Comparison of ENCODE assay signal across 25 mouse cellular contexts in genomic region chr11:106200756-106201155, GRCm38 (mm10). TPM values are rescaled to one million over a fixed set of nuclear protein-coding genes. Genes with fewer than 3 reads are reported as not detected.
DNase-seq lines count a peak whose midpoint lies in the region; ATAC-seq lines count a peak whose summit lies in the region.
"Had no signal": no experiment of that assay in that cellular context is flagged by ENCODE, and none has a peak within 500 bp of the region (broad histone marks: within the 10 kb centered on the region; RNA-seq: fewer than 3 reads in every experiment).

No protein-coding gene starts in this region.

- H3K9me3 ChIP-seq in liver, embryonic 13.5 days (replicated peaks) = no peaks in the 10 kb centered on the region
- no peaks in the 10 kb centered on the region for H3K9me3 ChIP-seq in hindbrain, embryonic 14.5 days (ENCODE audit: control insufficient read depth, low read length)
- H3K9me3 ChIP-seq: embryonic facial prominence, embryonic 10.5 days; forebrain, embryonic 12.5 days; heart, embryonic 12.5 days; hindbrain, embryonic 15.5 days; midbrain, embryonic 13.5 days; neural tube, embryonic 13.5 days had no signal

- no peak overlapping the region for H3K4me3 ChIP-seq in liver, embryonic 13.5 days (replicated peaks)
- H3K4me3 ChIP-seq in hindbrain, embryonic 14.5 days (replicated peaks; ENCODE audit: low read length) = no peak overlapping the region
- H3K4me3 ChIP-seq: embryonic facial prominence, embryonic 10.5 days; forebrain, embryonic 12.5 days; heart, embryonic 12.5 days; hindbrain, embryonic 15.5 days; layer of hippocampus, adult 2 months; midbrain, embryonic 13.5 days; neural tube, embryonic 13.5 days had no signal

- no peaks in the 10 kb centered on the region for H3K27me3 ChIP-seq in liver, embryonic 13.5 days
- H3K27me3 ChIP-seq in hindbrain, embryonic 14.5 days (ENCODE audit: control insufficient read depth, insufficient read depth, low read length) = no peaks in the 10 kb centered on the region
- H3K27me3 ChIP-seq: forebrain, embryonic 12.5 days; heart, embryonic 12.5 days; hindbrain, embryonic 15.5 days; midbrain, embryonic 13.5 days; neural tube, embryonic 13.5 days had no signal

- H3K4me1 ChIP-seq in liver, embryonic 13.5 days (replicated peaks) = peaks cover 37% of the 10 kb centered on the region
- no peaks in the 10 kb centered on the region for H3K4me1 ChIP-seq in hindbrain, embryonic 14.5 days (replicated peaks; ENCODE audit: control insufficient read depth, insufficient read depth, low read length)
- H3K4me1 ChIP-seq: embryonic facial prominence, embryonic 10.5 days; forebrain, embryonic 12.5 days; hindbrain, embryonic 15.5 days; midbrain, embryonic 13.5 days; neural tube, embryonic 13.5 days had no signal

- 0 out of 2 replicates have a peak overlapping the region, but pooled peaks have one; percentile 4 for H3K4me2 ChIP-seq in liver, embryonic 13.5 days
- H3K4me2 ChIP-seq in hindbrain, embryonic 14.5 days (replicated peaks) = no peak overlapping the region
- H3K4me2 ChIP-seq: forebrain, embryonic 12.5 days; heart, embryonic 12.5 days; hindbrain, embryonic 15.5 days; midbrain, embryonic 13.5 days; neural tube, embryonic 13.5 days had no signal

- WGBS in liver, embryonic 13.5 days (ENCODE audit: insufficient replicate concordance) = 48% methylated on average over 6 of the region's 6 CpGs
- WGBS in hindbrain, embryonic 14.5 days = 85% methylated on average over 6 of the region's 6 CpGs

- H3K36me3 ChIP-seq in liver, embryonic 13.5 days = peaks cover 80% of the 10 kb centered on the region
- peaks cover 88% of the 10 kb centered on the region for H3K36me3 ChIP-seq in hindbrain, embryonic 14.5 days (replicated peaks; ENCODE audit: control insufficient read depth, insufficient read depth)

- H3K27ac ChIP-seq in liver, embryonic 13.5 days = peak overlapping the region; percentile 6; the same call in 1 of the 2 replicates
- H3K27ac ChIP-seq in hindbrain, embryonic 14.5 days = no peak overlapping the region
- H3K27ac ChIP-seq: embryonic facial prominence, embryonic 10.5 days; forebrain, embryonic 12.5 days; hindbrain, embryonic 15.5 days; layer of hippocampus, adult 2 months; liver, embryonic 14.5 days; midbrain, embryonic 13.5 days; neural tube, embryonic 13.5 days had no signal

- DNase-seq in liver, embryonic 13.5 days = no peak
- no peak for DNase-seq in liver
- DNase-seq in MN1 (ENCODE audit: low spot score) = peak; percentile 26
- no peak for DNase-seq in gastrocnemius, adult 8-10 months (ENCODE audit: low spot score in 2 of 2)
- DNase-seq in hindbrain, embryonic 14.5 days (ENCODE audit: low spot score) = no peak
- DNase-seq: adrenal gland, adult 2 months; cerebellum, adult 8-10 months; kidney, adult 18-20 months; kidney, postnatal 14 days; right cerebral cortex, adult 18-20 months had no signal

- no peak overlapping the region for H3K9ac ChIP-seq in liver, embryonic 13.5 days
- no peak overlapping the region for H3K9ac ChIP-seq in hindbrain, embryonic 14.5 days
- H3K9ac ChIP-seq: forebrain, embryonic 12.5 days; heart, embryonic 12.5 days; hindbrain, embryonic 15.5 days; liver, embryonic 14.5 days; midbrain, embryonic 13.5 days; neural tube, embryonic 13.5 days had no signal

- no peak for ATAC-seq in liver, embryonic 13.5 days (ENCODE audit: low read depth)
- peak; percentile 50 for ATAC-seq in CD4-positive, CD25-positive, alpha-beta regulatory T cell, adult 4 months
- ATAC-seq in megakaryocyte-erythroid progenitor cell, adult 5-6 weeks (replicated peaks; ENCODE audit: low FRiP score, low TSS enrichment, poor library complexity, severe bottlenecking) = 0 out of 2 replicates have a peak, but pooled peaks have one; percentile 15
- ATAC-seq in hindbrain, embryonic 14.5 days (ENCODE audit: low FRiP score) = no peak
- ATAC-seq: midbrain, embryonic 13.5 days had no signal

RNA-seq across cellular contexts. Expression of gene Strada, which starts 1.2 kb away (rescaled TPM):
- polyA plus RNA-seq in liver, embryonic 13.5 days (2015; fragmentation: Nextera tagmentation; extraction: Ambion mirVana) = 9.4 and 10.5 TPM in 2 replicates
- polyA plus RNA-seq in CD4-positive, CD25-positive, alpha-beta regulatory T cell, adult 4 months (2017; shearing (Covaris generic)) = 10 to 100 TPM; 34.5 to 40.0 TPM
- 20.3 and 29.6 TPM in 2 replicates for total RNA-seq in megakaryocyte-erythroid progenitor cell, adult 5-6 weeks (2014; fragmentation: Nextera tagmentation)
- total RNA-seq in megakaryocyte-erythroid progenitor cell, adult 5-6 weeks (2017) = 9.8 and 15.5 TPM in 2 replicates
- total RNA-seq in gastrocnemius, adult 8-10 months (2022) = 10 to 100 TPM; 11.1 to 14.7 (median 12.6) TPM
- 27.4 and 30.1 TPM in 2 replicates for polyA plus RNA-seq in hindbrain, embryonic 14.5 days (2014; fragmentation: Nextera tagmentation; extraction: Ambion mirVana)

RNA-seq across cellular contexts. Expression of gene Ccdc47, which starts 15.4 kb away (rescaled TPM):
- 41.5 and 50.9 TPM in 2 replicates for polyA plus RNA-seq in liver, embryonic 13.5 days (2015; fragmentation: Nextera tagmentation; extraction: Ambion mirVana)
- polyA plus RNA-seq in CD4-positive, CD25-positive, alpha-beta regulatory T cell, adult 4 months (2017; shearing (Covaris generic)) = 10 to 100 TPM; 92.6 to 96.6 TPM
- 33.8 and 41.7 TPM in 2 replicates for total RNA-seq in megakaryocyte-erythroid progenitor cell, adult 5-6 weeks (2014; fragmentation: Nextera tagmentation)
- 218 and 232 TPM in 2 replicates for total RNA-seq in megakaryocyte-erythroid progenitor cell, adult 5-6 weeks (2017)
- total RNA-seq in gastrocnemius, adult 8-10 months (2022) = 10 to 100 TPM; 59.2 to 76.2 (median 65.5) TPM
- polyA plus RNA-seq in hindbrain, embryonic 14.5 days (2014; fragmentation: Nextera tagmentation; extraction: Ambion mirVana) = 76.6 and 94.5 TPM in 2 replicates

RNA-seq across cellular contexts. Expression of gene Ddx42, which starts 16.0 kb away (rescaled TPM):
- polyA plus RNA-seq in liver, embryonic 13.5 days (2015; fragmentation: Nextera tagmentation; extraction: Ambion mirVana) = 26.8 and 31.6 TPM in 2 replicates
- polyA plus RNA-seq in CD4-positive, CD25-positive, alpha-beta regulatory T cell, adult 4 months (2017; shearing (Covaris generic)) = 100 to 1,000 TPM in 1 of 2 experiments, 10 to 100 TPM in 1; 84.7 to 135 TPM
- 65.1 and 66.6 TPM in 2 replicates for total RNA-seq in megakaryocyte-erythroid progenitor cell, adult 5-6 weeks (2014; fragmentation: Nextera tagmentation)
- 82.7 and 126 TPM in 2 replicates for total RNA-seq in megakaryocyte-erythroid progenitor cell, adult 5-6 weeks (2017)
- 10 to 100 TPM; 22.8 to 26.9 (median 24.4) TPM for total RNA-seq in gastrocnemius, adult 8-10 months (2022)
- 78.0 and 82.2 TPM in 2 replicates for polyA plus RNA-seq in hindbrain, embryonic 14.5 days (2014; fragmentation: Nextera tagmentation; extraction: Ambion mirVana)

RNA-seq across cellular contexts. Expression of gene Limd2, which starts 40.1 kb away (rescaled TPM):
- polyA plus RNA-seq in liver, embryonic 13.5 days (2015; fragmentation: Nextera tagmentation; extraction: Ambion mirVana) = 82.2 and 87.8 TPM in 2 replicates
- 100 to 1,000 TPM; 597 to 715 TPM for polyA plus RNA-seq in CD4-positive, CD25-positive, alpha-beta regulatory T cell, adult 4 months (2017; shearing (Covaris generic))
- 12.0 and 18.5 TPM in 2 replicates for total RNA-seq in megakaryocyte-erythroid progenitor cell, adult 5-6 weeks (2014; fragmentation: Nextera tagmentation)
- total RNA-seq in megakaryocyte-erythroid progenitor cell, adult 5-6 weeks (2017) = 4.4 and 5.9 TPM in 2 replicates
- 1 to 10 TPM; 2.2 to 2.8 (median 2.4) TPM for total RNA-seq in gastrocnemius, adult 8-10 months (2022)
- 140 and 158 TPM in 2 replicates for polyA plus RNA-seq in hindbrain, embryonic 14.5 days (2014; fragmentation: Nextera tagmentation; extraction: Ambion mirVana)

RNA-seq across cellular contexts. Expression of gene Gm10840, which starts 40.1 kb away (rescaled TPM):
- not detected in 2 replicates for polyA plus RNA-seq in liver, embryonic 13.5 days (2015; fragmentation: Nextera tagmentation; extraction: Ambion mirVana)
- not detected for polyA plus RNA-seq in CD4-positive, CD25-positive, alpha-beta regulatory T cell, adult 4 months (2017; shearing (Covaris generic))
- total RNA-seq in megakaryocyte-erythroid progenitor cell, adult 5-6 weeks (2014; fragmentation: Nextera tagmentation) = not detected in 2 replicates
- not detected in 2 replicates for total RNA-seq in megakaryocyte-erythroid progenitor cell, adult 5-6 weeks (2017)
- not detected for total RNA-seq in gastrocnemius, adult 8-10 months (2022)
- polyA plus RNA-seq in hindbrain, embryonic 14.5 days (2014; fragmentation: Nextera tagmentation; extraction: Ambion mirVana) = not detected in 2 replicates
- total RNA-seq: adrenal gland, adult 2 months; gastrocnemius, postnatal 4 days; heart, postnatal 25 days; layer of hippocampus, adult 2 months; left cerebral cortex, postnatal 36 days had no signal
- polyA plus RNA-seq: adrenal gland, adult 2 months; C2C12; forebrain, embryonic 12.5 days; heart, embryonic 12.5 days; liver, embryonic 14.5 days; lung, embryonic 16.5 days; midbrain, embryonic 13.5 days; neural tube, embryonic 13.5 days had no signal

Comparison
In these comparisons a context has a peak if more than half of its experiments do, and no peak if none do; other contexts are left out.
1. ATAC-seq: peak in CD4-positive, CD25-positive, alpha-beta regulatory T cell, adult 4 months (single experiment) and megakaryocyte-erythroid progenitor cell, adult 5-6 weeks (single experiment); none in liver, embryonic 13.5 days (single experiment) and hindbrain, embryonic 14.5 days (single experiment).